Mouse (Mus musculus): ENCODE results near the gene Tmem86b. TPM values are rescaled to one million over a fixed set of nuclear protein-coding genes. Genes with fewer than 3 reads are reported as not detected.

Tmem86b gene
- 1 to 10 TPM; 2.3 to 2.6 TPM for total RNA-seq (2021)
- long read RNA-seq, experiment 1, partial matches to known transcripts, result 0 of 2 reads
- long read RNA-seq, experiment 1, other reads (novel, unspliced or antisense), result 0 of 2 reads
- long read RNA-seq, experiment 2, result 0 reads

GRCm38 (mm10) chr7:4631031-4631430 lies at the start of gene Tmem86b:
Gene Tmem86b, minus strand, starts transcription at chr7:4631422.
- no peak for DNase-seq (ENCODE audit: low spot score)

GRCm38 (mm10) chr7:4675200-4675599 lies 44.0 kb upstream of the Tmem86b start:
- DNase-seq (ENCODE audit: low spot score), result no peak

GRCm38 (mm10) chr7:4674114-4674731 lies 43.0 kb upstream of the Tmem86b start:
- DNase-seq (ENCODE audit: low spot score), result no peak

- DNase-seq (ENCODE audit: low spot score), result no peak
Measured at GRCm38 (mm10) chr7:4671956-4672355, 40.7 kb upstream of the Tmem86b start.

- DNase-seq (ENCODE audit: low spot score), result no peak
Measured at GRCm38 (mm10) chr7:4670655-4671255, 39.5 kb upstream of the Tmem86b start.

- no peak for DNase-seq (ENCODE audit: low spot score)
Measured at GRCm38 (mm10) chr7:4669156-4669555, 37.9 kb upstream of the Tmem86b start.

GRCm38 (mm10) chr7:4668506-4668905 lies 37.3 kb upstream of the Tmem86b start:
- DNase-seq (ENCODE audit: low spot score), result no peak

GRCm38 (mm10) chr7:4666871-4667270 lies 35.6 kb upstream of the Tmem86b start:
- no peak for DNase-seq (ENCODE audit: low spot score)

GRCm38 (mm10) chr7:4663742-4664141 lies 32.5 kb upstream of the Tmem86b start:
- no peak for DNase-seq (ENCODE audit: low spot score)

- no peak for DNase-seq (ENCODE audit: low spot score)
Measured at GRCm38 (mm10) chr7:4663179-4663578, 32.0 kb upstream of the Tmem86b start.

GRCm38 (mm10) chr7:4659911-4660443 lies 28.8 kb upstream of the Tmem86b start:
- no peak for DNase-seq (ENCODE audit: low spot score)

GRCm38 (mm10) chr7:4658912-4659551 lies 27.8 kb upstream of the Tmem86b start, which contains the start of gene Ppp6r1:
Gene Ppp6r1, minus strand, starts transcription at chr7:4659019.
- peak; percentile 97 for DNase-seq (ENCODE audit: low spot score)

GRCm38 (mm10) chr7:4658128-4658907 lies 27.1 kb upstream of the Tmem86b start:
- no peak for DNase-seq (ENCODE audit: low spot score)

- no peak for DNase-seq (ENCODE audit: low spot score)
Measured at GRCm38 (mm10) chr7:4657521-4658127, 26.4 kb upstream of the Tmem86b start.

GRCm38 (mm10) chr7:4656818-4657217 lies 25.6 kb upstream of the Tmem86b start:
- DNase-seq (ENCODE audit: low spot score), result no peak

GRCm38 (mm10) chr7:4655916-4656315 lies 24.7 kb upstream of the Tmem86b start:
- no peak for DNase-seq (ENCODE audit: low spot score)

- DNase-seq (ENCODE audit: low spot score), result no peak
Measured at GRCm38 (mm10) chr7:4655393-4655792, 24.2 kb upstream of the Tmem86b start.

- no peak for DNase-seq (ENCODE audit: low spot score)
Measured at GRCm38 (mm10) chr7:4654221-4654620, 23.0 kb upstream of the Tmem86b start.

- DNase-seq (ENCODE audit: low spot score), result no peak
Measured at GRCm38 (mm10) chr7:4653780-4654179, 22.6 kb upstream of the Tmem86b start.

GRCm38 (mm10) chr7:4653351-4653750 lies 22.1 kb upstream of the Tmem86b start:
- DNase-seq (ENCODE audit: low spot score), result no peak

GRCm38 (mm10) chr7:4652726-4653125 lies 21.5 kb upstream of the Tmem86b start:
- DNase-seq (ENCODE audit: low spot score), result no peak
